Mouse (Mus musculus): ENCODE results near the gene Prkrip1. TPM values are rescaled to one million over a fixed set of nuclear protein-coding genes. Genes with fewer than 3 reads are reported as not detected.
A peak's percentile ranks its signal among the peaks of the same experiment; 100 is the strongest.
"Not testable (repeated sequence)": the region's sequence is repeated elsewhere in the genome, so short reads cannot be mapped to it uniquely, and the experiment has no call there.

The Prkrip1 gene
- polyA plus RNA-seq, 1 experiment from 2014 or later, result 44.1 TPM

- ATAC-seq, result no peak
- 83% methylated on average over 5 of the region's 5 CpGs for WGBS
- H3K4me3 ChIP-seq (ENCODE audit: low read length), result no peak overlapping the region
Observed at GRCm38 (mm10) chr5:136213716-136214115, 15.0 kb upstream of the Prkrip1 start.

GRCm38 (mm10) chr5:136212716-136213115, 14.0 kb upstream of the Prkrip1 start:
- no peak for ATAC-seq
- Histone ChIP-seq H3K9ac (ENCODE audit: low read depth, low read length) (no peak overlapping the region), H3K4me2 (ENCODE audit: low read depth, low read length) (no peak overlapping the region), H3K9me3 (ENCODE audit: control insufficient read depth, low read length) (no peaks in the 10 kb centered on the region; the same call in 1 of the 2 replicates), H3K27ac (ENCODE audit: low read length) (no peak overlapping the region), H3K4me1 (ENCODE audit: control insufficient read depth, insufficient read depth, low read length) (peaks cover 3% of the 10 kb centered on the region; the same call in 1 of the 2 replicates), H3K36me3 (ENCODE audit: control insufficient read depth, insufficient read depth, low read length) (no peaks in the 10 kb centered on the region), H3K27me3 (replicated peaks; ENCODE audit: control insufficient read depth, insufficient read depth, low read length) (no peaks in the 10 kb centered on the region), H3K4me3 (ENCODE audit: low read length) (no peak overlapping the region)
- 90% methylated on average over 11 of the region's 11 CpGs for WGBS

More at GRCm38 (mm10) chr5:136213716-136214115, 15.0 kb upstream of the Prkrip1 start:
- Histone ChIP-seq H3K27me3 (replicated peaks; ENCODE audit: control insufficient read depth, insufficient read depth, low read length) (no peaks in the 10 kb centered on the region), H3K9me3 (ENCODE audit: control insufficient read depth, low read length) (no peaks in the 10 kb centered on the region; the same call in 1 of the 2 replicates), H3K27ac (ENCODE audit: low read length) (no peak overlapping the region), H3K4me2 (ENCODE audit: low read depth, low read length) (no peak overlapping the region), H3K9ac (ENCODE audit: low read depth, low read length) (no peak overlapping the region), H3K4me1 (ENCODE audit: control insufficient read depth, insufficient read depth, low read length) (peaks cover 4% of the 10 kb centered on the region; the same call in 1 of the 2 replicates), H3K36me3 (ENCODE audit: control insufficient read depth, insufficient read depth, low read length) (no peaks in the 10 kb centered on the region)

DNA sequence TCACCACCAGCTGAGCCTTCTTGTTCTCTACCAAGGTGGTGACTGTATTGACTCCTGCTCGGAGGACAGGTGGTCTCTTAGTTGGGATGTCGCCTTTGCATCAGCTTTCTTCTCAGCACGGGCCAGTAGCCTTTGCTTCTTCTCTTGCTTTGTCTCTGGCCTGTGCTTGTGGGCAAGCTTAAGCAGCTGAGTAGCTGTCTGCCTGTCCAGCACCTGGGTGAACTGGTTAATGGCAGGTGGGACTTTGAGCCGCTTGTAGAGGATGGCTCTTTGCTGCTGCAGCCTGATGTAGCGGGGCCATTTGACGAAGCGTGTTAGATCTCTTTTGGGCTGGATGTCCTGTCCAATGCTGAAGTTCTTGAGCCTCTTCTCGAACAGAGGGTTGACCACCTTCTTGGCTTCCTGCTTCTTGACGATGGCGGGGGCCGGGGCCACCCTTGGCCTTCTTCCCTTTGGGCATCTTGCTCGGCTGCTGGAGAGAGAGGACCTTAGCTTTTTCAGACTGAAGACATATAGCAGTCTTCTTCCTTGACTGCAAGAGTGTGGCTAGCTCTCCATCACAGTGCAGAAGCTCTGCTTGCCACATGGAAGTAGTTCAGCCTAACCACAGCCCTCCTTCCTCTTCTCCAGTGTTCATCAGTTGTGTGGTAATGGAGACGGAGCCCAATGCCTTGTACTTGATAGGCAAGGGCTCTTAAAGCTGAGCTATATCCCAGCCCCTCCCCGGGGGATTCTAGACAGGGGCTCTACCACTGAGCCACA, 12.8 kb upstream of the Prkrip1 start:
- WGBS, result 88% methylated on average over 14 of the region's 14 CpGs

DNA sequence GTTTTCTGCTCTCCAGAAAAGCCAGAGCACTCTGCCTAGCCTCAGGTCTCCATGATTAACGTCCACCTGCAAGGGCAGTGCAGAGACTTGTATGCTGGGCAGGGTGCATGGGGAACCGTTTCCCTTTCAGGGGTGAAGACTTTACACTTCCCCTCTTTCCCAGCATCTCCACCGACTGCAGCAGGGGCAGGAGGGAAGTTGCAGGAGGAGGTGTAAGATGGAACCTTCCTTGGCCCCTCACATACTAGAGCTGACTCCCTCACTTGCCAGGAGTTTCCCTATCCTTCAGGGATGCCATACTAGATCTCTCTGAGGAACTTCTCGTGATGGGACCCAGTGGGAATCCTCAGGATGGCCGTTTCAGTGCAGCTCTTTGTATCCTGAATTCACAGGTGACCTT, 11.8 kb upstream of the Prkrip1 start:
- WGBS, result 71% methylated on average over 5 of the region's 5 CpGs
- Histone ChIP-seq H3K4me2 (ENCODE audit: low read depth, low read length) (no peak overlapping the region), H3K9ac (ENCODE audit: low read depth, low read length) (no peak overlapping the region), H3K27ac (ENCODE audit: low read length) (no peak overlapping the region), H3K9me3 (ENCODE audit: control insufficient read depth, low read length) (no peaks in the 10 kb centered on the region; the same call in 1 of the 2 replicates), H3K4me1 (ENCODE audit: control insufficient read depth, insufficient read depth, low read length) (no peaks in the 10 kb centered on the region), H3K4me3 (ENCODE audit: low read length) (no peak overlapping the region), H3K27me3 (replicated peaks; ENCODE audit: control insufficient read depth, insufficient read depth, low read length) (no peaks in the 10 kb centered on the region), H3K36me3 (ENCODE audit: control insufficient read depth, insufficient read depth, low read length) (no peaks in the 10 kb centered on the region)
- ATAC-seq, result no peak

More for the DNA sequence above, 12.8 kb upstream of the Prkrip1 start:
- H3K27me3 ChIP-seq (replicated peaks; ENCODE audit: control insufficient read depth, insufficient read depth, low read length); H3K4me3 ChIP-seq (ENCODE audit: low read length); H3K9ac ChIP-seq (ENCODE audit: low read depth, low read length); H3K4me2 ChIP-seq (ENCODE audit: low read depth, low read length); H3K4me1 ChIP-seq (ENCODE audit: control insufficient read depth, insufficient read depth, low read length); H3K36me3 ChIP-seq (ENCODE audit: control insufficient read depth, insufficient read depth, low read length); H3K9me3 ChIP-seq (ENCODE audit: control insufficient read depth, low read length); H3K27ac ChIP-seq (ENCODE audit: low read length); ATAC-seq: not testable (repeated sequence)

- no peaks in the 10 kb centered on the region for H3K36me3 ChIP-seq (ENCODE audit: control insufficient read depth, insufficient read depth, low read length)
- 33% methylated on average over 7 of the region's 7 CpGs for WGBS
- H3K4me3 ChIP-seq (ENCODE audit: low read length), result no peak overlapping the region
- no peak overlapping the region for H3K9ac ChIP-seq (ENCODE audit: low read depth, low read length)
- H3K9me3 ChIP-seq (ENCODE audit: control insufficient read depth, low read length), result no peaks in the 10 kb centered on the region
- peaks cover 11% of the 10 kb centered on the region for H3K4me1 ChIP-seq (ENCODE audit: control insufficient read depth, insufficient read depth, low read length)
- ATAC-seq, result no peak
- no peak overlapping the region for H3K4me2 ChIP-seq (ENCODE audit: low read depth, low read length)
- no peak overlapping the region for H3K27ac ChIP-seq (ENCODE audit: low read length)
- no peaks in the 10 kb centered on the region for H3K27me3 ChIP-seq (replicated peaks; ENCODE audit: control insufficient read depth, insufficient read depth, low read length)
Observed at GRCm38 (mm10) chr5:136201832-136202231, 3.1 kb upstream of the Prkrip1 start.

- no peaks in the 10 kb centered on the region for H3K27me3 ChIP-seq (replicated peaks; ENCODE audit: control insufficient read depth, insufficient read depth, low read length)
- H3K9ac ChIP-seq (ENCODE audit: low read depth, low read length), result peak overlapping the region; percentile 94
- 28% methylated on average over 11 of the region's 11 CpGs for WGBS
- H3K27ac ChIP-seq (ENCODE audit: low read length), result peak overlapping the region; percentile 61
- H3K4me1 ChIP-seq (ENCODE audit: control insufficient read depth, insufficient read depth, low read length), result peaks cover 11% of the 10 kb centered on the region
- H3K4me2 ChIP-seq (ENCODE audit: low read depth, low read length), result peak overlapping the region; percentile 54
- H3K4me3 ChIP-seq (ENCODE audit: low read length), result peak overlapping the region; percentile 97
- ATAC-seq, result no peak
- H3K36me3 ChIP-seq (ENCODE audit: control insufficient read depth, insufficient read depth, low read length), result peaks cover 7% of the 10 kb centered on the region
- no peaks in the 10 kb centered on the region for H3K9me3 ChIP-seq (ENCODE audit: control insufficient read depth, low read length)
Observed at GRCm38 (mm10) chr5:136199526-136199925, 763 bp upstream of the Prkrip1 start.

GRCm38 (mm10) chr5:136191870-136192269, 6.9 kb downstream of the Prkrip1 start:
- ATAC-seq, result no peak
- H3K9ac ChIP-seq (ENCODE audit: low read depth, low read length), result no peak overlapping the region
- 82% methylated on average over 7 of the region's 7 CpGs for WGBS
- H3K4me2 ChIP-seq (ENCODE audit: low read depth, low read length), result no peak overlapping the region
- no peak overlapping the region for H3K4me3 ChIP-seq (ENCODE audit: low read length)
- H3K4me1 ChIP-seq (ENCODE audit: control insufficient read depth, insufficient read depth, low read length), result no peaks in the 10 kb centered on the region
- peaks cover 26% of the 10 kb centered on the region for H3K36me3 ChIP-seq (ENCODE audit: control insufficient read depth, insufficient read depth, low read length)
- no peak overlapping the region for H3K27ac ChIP-seq (ENCODE audit: low read length)
- H3K9me3 ChIP-seq (ENCODE audit: control insufficient read depth, low read length), result no peaks in the 10 kb centered on the region
- no peaks in the 10 kb centered on the region for H3K27me3 ChIP-seq (replicated peaks; ENCODE audit: control insufficient read depth, insufficient read depth, low read length)

- Histone ChIP-seq H3K36me3 (ENCODE audit: control insufficient read depth, insufficient read depth, low read length) (peaks cover 5% of the 10 kb centered on the region), H3K9ac (ENCODE audit: low read depth, low read length) (no peak overlapping the region), H3K27me3 (replicated peaks; ENCODE audit: control insufficient read depth, insufficient read depth, low read length) (no peaks in the 10 kb centered on the region), H3K9me3 (ENCODE audit: control insufficient read depth, low read length) (no peaks in the 10 kb centered on the region), H3K4me1 (ENCODE audit: control insufficient read depth, insufficient read depth, low read length) (no peaks in the 10 kb centered on the region), H3K4me2 (ENCODE audit: low read depth, low read length) (no peak overlapping the region), H3K4me3 (ENCODE audit: low read length) (no peak overlapping the region), H3K27ac (ENCODE audit: low read length) (no peak overlapping the region)
- 38% methylated on average over 4 of the region's 4 CpGs for WGBS
- 0 out of 2 replicates have a peak, but pooled peaks have one; percentile 42 for ATAC-seq
Observed at GRCm38 (mm10) chr5:136186723-136187122, 12.0 kb downstream of the Prkrip1 start.

DNA sequence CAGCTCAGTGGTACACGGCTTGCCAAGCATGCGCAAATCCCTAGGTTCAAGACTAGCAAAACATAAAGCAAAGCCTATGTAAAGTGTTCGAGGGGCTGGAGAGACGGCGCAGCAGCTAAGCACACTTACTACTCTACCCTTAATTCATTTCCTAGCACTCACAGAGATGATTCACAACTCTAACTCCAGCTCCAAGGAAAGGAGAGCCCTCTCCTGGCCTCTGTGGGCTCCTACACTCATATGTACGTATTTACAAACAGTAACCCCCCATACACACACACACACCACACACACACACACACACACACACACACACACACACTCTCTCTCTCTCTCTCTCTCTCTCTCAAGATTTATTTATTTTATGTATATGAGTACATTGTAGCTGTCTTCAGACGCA, 15.0 kb downstream of the Prkrip1 start:
- Histone ChIP-seq H3K4me2 (ENCODE audit: low read depth, low read length) (no peak overlapping the region), H3K36me3 (ENCODE audit: control insufficient read depth, insufficient read depth, low read length) (peaks cover 6% of the 10 kb centered on the region), H3K4me3 (ENCODE audit: low read length) (no peak overlapping the region), H3K4me1 (ENCODE audit: control insufficient read depth, insufficient read depth, low read length) (no peaks in the 10 kb centered on the region), H3K9me3 (ENCODE audit: control insufficient read depth, low read length) (no peaks in the 10 kb centered on the region), H3K27ac (ENCODE audit: low read length) (no peak overlapping the region), H3K9ac (ENCODE audit: low read depth, low read length) (no peak overlapping the region), H3K27me3 (replicated peaks; ENCODE audit: control insufficient read depth, insufficient read depth, low read length) (no peaks in the 10 kb centered on the region)
- WGBS, result 91% methylated on average over 7 of the region's 7 CpGs
- ATAC-seq, result no peak

Data from intestine, embryonic 16.5 days (tissue).